Mouse (Mus musculus): Measurements from ENCODE around the gene Mmp25. TPM values are rescaled to one million over a fixed set of nuclear protein-coding genes. Genes with fewer than 3 reads are reported as not detected.
A peak's percentile ranks its signal among the peaks of the same experiment; 100 is the strongest.

Mmp25 gene
- polyA plus RNA-seq, 1 experiment from 2014 or later = 0.51 TPM

DNA sequence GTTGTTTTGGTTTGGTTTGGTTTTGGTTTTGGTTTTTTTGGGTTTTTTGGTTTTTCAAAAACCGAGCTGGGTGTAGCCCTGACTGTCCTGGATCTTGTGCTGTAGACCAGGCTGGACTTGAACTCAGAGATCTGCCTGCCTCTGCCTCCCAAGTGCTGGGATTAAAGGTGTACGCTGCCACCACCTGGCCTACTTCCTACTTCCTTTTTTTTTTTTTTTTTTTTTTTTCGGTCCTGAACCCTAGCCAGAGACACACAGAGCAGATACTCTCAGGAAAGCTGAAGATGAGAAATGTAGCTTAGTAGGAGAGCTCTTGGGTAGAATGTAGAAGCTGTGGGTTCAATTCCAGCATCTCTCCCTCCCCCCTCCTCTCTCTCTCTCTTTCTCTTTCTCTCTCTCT, 13.4 kb upstream of the Mmp25 start:
- Histone ChIP-seq H3K9ac (ENCODE audit: low read length) (no peak overlapping the region), H3K9me3 (ENCODE audit: control insufficient read depth, low read length) (no peaks in the 10 kb centered on the region), H3K4me2 (ENCODE audit: low read length) (no peak overlapping the region), H3K4me3 (ENCODE audit: low read depth, low read length) (no peak overlapping the region), H3K36me3 (ENCODE audit: control insufficient read depth, insufficient read depth, low read length) (no peaks in the 10 kb centered on the region), H3K4me1 (replicated peaks; ENCODE audit: control insufficient read depth, insufficient read depth, low read length) (no peaks in the 10 kb centered on the region), H3K27me3 (replicated peaks; ENCODE audit: control insufficient read depth, insufficient read depth, low read length) (peaks cover 33% of the 10 kb centered on the region), H3K27ac (ENCODE audit: low read depth) (no peak overlapping the region)
- DNase-seq (ENCODE audit: low spot score) (no peak), ATAC-seq (replicated peaks; ENCODE audit: low FRiP score, low TSS enrichment, low read depth) (no peak)
- 88% methylated on average over 3 of the region's 3 CpGs for WGBS

DNA sequence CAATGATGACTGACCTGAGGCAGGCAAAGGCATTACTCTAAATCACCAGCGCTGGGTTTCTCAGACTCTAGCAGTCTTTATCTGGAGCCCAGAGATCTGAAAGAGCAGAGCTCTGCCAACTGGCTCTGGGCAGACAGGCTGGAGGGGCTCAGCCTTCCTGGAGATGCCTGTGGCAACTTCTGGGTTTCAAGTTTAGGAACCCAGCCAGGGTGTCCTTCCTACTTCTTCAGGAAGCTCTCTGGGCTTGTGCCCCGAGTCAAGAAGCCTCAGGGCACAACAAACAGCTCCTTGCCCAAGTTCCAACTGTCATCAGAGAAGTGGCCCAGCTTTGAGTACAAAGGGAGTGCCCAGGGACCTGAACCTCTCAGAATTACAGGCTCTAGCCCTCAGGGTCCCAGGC, 9.3 kb upstream of the Mmp25 start:
- Histone ChIP-seq H3K4me1 (replicated peaks; ENCODE audit: control insufficient read depth, insufficient read depth, low read length) (no peaks in the 10 kb centered on the region), H3K9me3 (ENCODE audit: control insufficient read depth, low read length) (no peaks in the 10 kb centered on the region), H3K9ac (ENCODE audit: low read length) (no peak overlapping the region), H3K27ac (ENCODE audit: low read depth) (no peak overlapping the region), H3K27me3 (replicated peaks; ENCODE audit: control insufficient read depth, insufficient read depth, low read length) (peaks cover 2% of the 10 kb centered on the region; the same call in 1 of the 2 replicates), H3K4me3 (ENCODE audit: low read depth, low read length) (no peak overlapping the region), H3K4me2 (ENCODE audit: low read length) (no peak overlapping the region), H3K36me3 (ENCODE audit: control insufficient read depth, insufficient read depth, low read length) (no peaks in the 10 kb centered on the region)
- DNase-seq (ENCODE audit: low spot score) (no peak), ATAC-seq (replicated peaks; ENCODE audit: low FRiP score, low TSS enrichment, low read depth) (no peak)
- 72% methylated on average over 2 of the region's 2 CpGs for WGBS

DNA sequence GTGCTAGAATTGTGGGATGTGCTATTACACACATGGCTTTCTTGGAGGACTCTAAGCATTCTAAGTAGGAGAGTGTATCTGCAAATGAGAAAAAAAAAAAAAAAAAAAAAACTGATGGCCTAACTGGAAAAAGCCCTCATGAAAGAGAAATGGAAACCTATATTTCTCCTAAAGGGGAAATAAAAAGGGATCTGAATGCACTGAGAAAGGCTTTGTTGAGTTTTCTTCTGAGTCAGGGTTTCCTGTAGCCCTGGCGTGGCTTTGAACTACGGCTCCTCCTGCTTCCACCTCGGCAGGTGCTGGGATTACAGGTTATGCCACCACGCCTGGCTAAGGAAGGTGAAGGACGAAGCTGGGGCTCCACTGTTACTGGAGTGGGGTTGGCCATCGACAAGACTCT, 8.9 kb upstream of the Mmp25 start:
- WGBS = 53% methylated on average over 6 of the region's 6 CpGs

DNA sequence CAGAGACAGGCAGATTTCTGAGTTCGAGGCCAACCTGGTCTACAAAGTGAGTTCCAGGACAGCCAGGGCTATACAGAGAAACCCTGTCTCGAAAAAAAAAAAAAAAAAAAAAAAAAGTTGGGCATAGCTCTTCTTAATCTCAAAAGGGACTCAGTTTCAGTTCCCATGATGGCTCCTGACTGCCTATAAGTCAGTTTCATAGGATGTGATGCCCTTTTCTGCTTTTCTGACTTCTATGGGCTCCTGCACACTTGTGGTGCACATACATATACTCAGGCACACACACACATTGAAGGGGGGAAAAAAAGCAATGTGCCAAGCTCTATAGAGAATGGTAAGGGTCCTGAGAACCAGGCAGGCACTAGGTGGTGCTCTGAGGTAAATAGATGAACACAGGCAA, 8.2 kb upstream of the Mmp25 start:
- Histone ChIP-seq H3K4me2 (ENCODE audit: low read length) (no peak overlapping the region), H3K9me3 (ENCODE audit: control insufficient read depth, low read length) (no peaks in the 10 kb centered on the region), H3K27ac (ENCODE audit: low read depth) (no peak overlapping the region), H3K36me3 (ENCODE audit: control insufficient read depth, insufficient read depth, low read length) (no peaks in the 10 kb centered on the region), H3K27me3 (replicated peaks; ENCODE audit: control insufficient read depth, insufficient read depth, low read length) (no peaks in the 10 kb centered on the region), H3K9ac (ENCODE audit: low read length) (no peak overlapping the region), H3K4me1 (replicated peaks; ENCODE audit: control insufficient read depth, insufficient read depth, low read length) (no peaks in the 10 kb centered on the region), H3K4me3 (ENCODE audit: low read depth, low read length) (no peak overlapping the region)
- DNase-seq (ENCODE audit: low spot score) (no peak), ATAC-seq (replicated peaks; ENCODE audit: low FRiP score, low TSS enrichment, low read depth) (no peak)
- WGBS = 80% methylated on average over 1 of the region's 2 CpGs

More for the DNA sequence above, 8.9 kb upstream of the Mmp25 start:
- no peaks in the 10 kb centered on the region for H3K27me3 ChIP-seq (replicated peaks; ENCODE audit: control insufficient read depth, insufficient read depth, low read length)
- no peak overlapping the region for H3K9ac ChIP-seq (ENCODE audit: low read length)
- H3K36me3 ChIP-seq (ENCODE audit: control insufficient read depth, insufficient read depth, low read length) = no peaks in the 10 kb centered on the region
- no peak overlapping the region for H3K4me2 ChIP-seq (ENCODE audit: low read length)
- H3K4me1 ChIP-seq (replicated peaks; ENCODE audit: control insufficient read depth, insufficient read depth, low read length) = no peaks in the 10 kb centered on the region
- no peak overlapping the region for H3K4me3 ChIP-seq (ENCODE audit: low read depth, low read length)
- no peaks in the 10 kb centered on the region for H3K9me3 ChIP-seq (ENCODE audit: control insufficient read depth, low read length)
- ATAC-seq (replicated peaks; ENCODE audit: low FRiP score, low TSS enrichment, low read depth) (no peak), DNase-seq (ENCODE audit: low spot score) (no peak)
- H3K27ac ChIP-seq (ENCODE audit: low read depth) = no peak overlapping the region

DNA sequence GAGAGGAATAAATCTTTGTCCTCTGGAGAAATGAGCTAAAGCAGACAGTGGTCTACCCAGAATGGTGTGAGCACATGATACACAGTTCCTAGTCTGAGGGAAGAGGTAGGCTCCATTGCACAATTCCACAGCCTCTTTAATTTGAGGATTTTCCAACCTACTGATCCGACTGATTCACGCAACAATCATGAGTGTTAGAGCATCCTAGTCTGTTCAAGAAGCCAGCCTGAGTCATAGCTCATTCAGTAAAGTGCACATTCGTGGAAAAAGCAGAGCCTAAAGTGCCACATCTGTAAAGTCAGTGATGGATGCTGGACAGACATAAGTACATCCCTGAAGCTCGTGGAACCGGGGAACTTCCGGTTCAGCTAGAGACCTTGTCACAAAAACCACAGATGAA, 6.3 kb upstream of the Mmp25 start:
- H3K27ac ChIP-seq (ENCODE audit: low read depth) = no peak overlapping the region
- DNase-seq (ENCODE audit: low spot score) (no peak), ATAC-seq (replicated peaks; ENCODE audit: low FRiP score, low TSS enrichment, low read depth) (no peak)
- H3K9ac ChIP-seq (ENCODE audit: low read length) = no peak overlapping the region
- 74% methylated on average over 6 of the region's 6 CpGs for WGBS
- H3K4me3 ChIP-seq (ENCODE audit: low read depth, low read length) = no peak overlapping the region
- no peak overlapping the region for H3K4me2 ChIP-seq (ENCODE audit: low read length)
- 0 out of 2 replicates have a peak, but pooled peaks cover 3% of the 10 kb centered on the region for H3K27me3 ChIP-seq (replicated peaks; ENCODE audit: control insufficient read depth, insufficient read depth, low read length)
- H3K36me3 ChIP-seq (ENCODE audit: control insufficient read depth, insufficient read depth, low read length) = no peaks in the 10 kb centered on the region
- no peaks in the 10 kb centered on the region for H3K4me1 ChIP-seq (replicated peaks; ENCODE audit: control insufficient read depth, insufficient read depth, low read length)
- H3K9me3 ChIP-seq (ENCODE audit: control insufficient read depth, low read length) = no peaks in the 10 kb centered on the region

DNA sequence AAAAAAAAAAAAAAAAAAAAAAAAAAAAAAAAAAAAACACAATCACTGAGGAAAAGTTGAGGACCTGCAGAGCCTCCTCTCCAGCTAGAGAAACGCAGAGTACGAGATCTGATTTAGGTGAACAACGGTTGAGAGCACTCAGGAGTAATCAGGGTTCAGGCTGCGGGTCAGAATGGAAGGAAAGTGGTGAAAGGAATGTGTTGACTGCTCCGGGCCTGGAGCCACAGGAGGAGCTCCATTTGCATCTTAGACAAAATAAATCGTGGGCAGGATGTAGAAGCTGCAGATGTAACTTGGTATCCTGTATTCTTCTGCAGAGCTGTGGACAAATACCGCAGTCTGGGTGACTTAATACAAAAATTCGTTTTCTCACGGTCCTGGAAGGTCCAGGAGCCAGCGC, 817 bp upstream of the Mmp25 start:
- DNase-seq (ENCODE audit: low spot score) = no peak

DNA sequence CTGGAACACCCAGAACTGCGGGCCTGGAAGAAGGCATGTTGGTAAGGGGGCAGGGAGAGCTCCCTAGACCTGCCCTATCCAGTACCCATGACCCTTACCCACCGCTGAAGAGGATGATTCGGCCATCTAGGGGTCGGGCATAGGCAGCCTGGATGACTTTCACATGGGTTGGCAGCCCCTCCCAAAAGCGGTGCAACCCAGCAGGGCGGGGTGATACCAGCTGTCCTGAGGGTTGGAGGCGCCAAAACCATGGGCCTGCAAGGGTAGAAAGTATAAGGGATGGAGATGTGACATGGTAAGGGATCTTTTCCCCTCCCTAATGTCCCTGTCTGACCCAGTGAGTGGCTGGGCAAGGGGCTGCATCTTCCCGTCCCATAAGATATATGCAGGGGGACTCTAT, 13.8 kb downstream of the Mmp25 start:
- Histone ChIP-seq H3K27me3 (replicated peaks; ENCODE audit: control insufficient read depth, insufficient read depth, low read length) (no peaks in the 10 kb centered on the region), H3K4me3 (ENCODE audit: low read depth, low read length) (no peak overlapping the region), H3K4me1 (replicated peaks; ENCODE audit: control insufficient read depth, insufficient read depth, low read length) (0 out of 2 replicates have a peak, but pooled peaks cover 3% of the 10 kb centered on the region), H3K9me3 (ENCODE audit: control insufficient read depth, low read length) (no peaks in the 10 kb centered on the region), H3K27ac (ENCODE audit: low read depth) (no peak overlapping the region), H3K4me2 (ENCODE audit: low read length) (no peak overlapping the region), H3K9ac (ENCODE audit: low read length) (no peak overlapping the region), H3K36me3 (ENCODE audit: control insufficient read depth, insufficient read depth, low read length) (no peaks in the 10 kb centered on the region)
- ATAC-seq (replicated peaks; ENCODE audit: low FRiP score, low TSS enrichment, low read depth) = no peak
- 80% methylated on average over 8 of the region's 8 CpGs for WGBS
- no peak for DNase-seq (ENCODE audit: low spot score)

More for the DNA sequence above, 817 bp upstream of the Mmp25 start:
- no peak overlapping the region for H3K4me2 ChIP-seq (ENCODE audit: low read length)
- H3K9me3 ChIP-seq (ENCODE audit: control insufficient read depth, low read length) = no peaks in the 10 kb centered on the region
- ATAC-seq (replicated peaks; ENCODE audit: low FRiP score, low TSS enrichment, low read depth) = no peak
- peaks cover 22% of the 10 kb centered on the region for H3K27me3 ChIP-seq (replicated peaks; ENCODE audit: control insufficient read depth, insufficient read depth, low read length)
- H3K9ac ChIP-seq (ENCODE audit: low read length) = no peak overlapping the region
- no peak overlapping the region for H3K4me3 ChIP-seq (ENCODE audit: low read depth, low read length)
- H3K36me3 ChIP-seq (ENCODE audit: control insufficient read depth, insufficient read depth, low read length) = no peaks in the 10 kb centered on the region
- 37% methylated on average over 10 of the region's 10 CpGs for WGBS
- no peaks in the 10 kb centered on the region for H3K4me1 ChIP-seq (replicated peaks; ENCODE audit: control insufficient read depth, insufficient read depth, low read length)
- H3K27ac ChIP-seq (ENCODE audit: low read depth) = no peak overlapping the region

DNA sequence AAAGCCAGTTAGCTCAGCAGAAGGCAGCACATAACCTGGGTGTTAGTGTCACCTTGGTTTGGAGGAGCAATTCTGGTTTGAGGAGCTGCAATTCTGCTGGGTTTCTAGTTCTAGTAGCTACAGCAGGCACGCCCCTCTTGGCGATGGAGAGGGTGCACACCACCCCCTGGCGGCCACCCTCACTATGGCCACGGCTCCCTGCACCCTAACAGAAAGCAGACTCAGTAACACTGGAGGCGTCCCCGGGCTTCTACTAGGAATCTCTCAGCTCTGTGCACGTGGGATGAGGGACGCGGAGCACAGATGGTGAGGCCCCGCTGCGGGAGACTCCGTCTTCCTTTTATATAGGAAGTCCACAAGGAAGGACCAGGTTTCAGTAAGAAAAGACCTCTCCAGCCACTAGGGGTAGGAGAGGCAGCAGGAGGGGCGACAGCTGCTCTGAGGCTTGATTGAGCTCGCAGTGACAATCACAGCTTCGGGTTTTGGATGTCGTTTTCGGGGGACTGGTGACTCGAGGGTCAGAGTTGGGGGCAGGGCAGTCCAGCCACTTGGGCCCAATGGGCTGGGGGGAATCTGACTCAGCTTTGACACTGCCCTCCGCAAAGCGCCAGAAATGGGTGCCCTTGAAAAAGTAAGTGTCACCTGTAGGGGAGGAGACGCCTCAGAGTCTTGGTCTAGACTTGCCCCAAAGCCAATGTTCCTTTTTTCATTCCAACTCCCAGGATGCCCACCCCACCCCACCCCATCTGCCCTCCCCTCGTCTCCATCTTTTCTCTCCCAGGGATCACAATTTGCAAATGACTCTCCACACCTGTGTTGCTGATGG, 14.7 kb downstream of the Mmp25 start:
- Histone ChIP-seq H3K4me2 (ENCODE audit: low read length) (peak overlapping the region; percentile 49), H3K27ac (ENCODE audit: low read depth) (no peak overlapping the region), H3K9ac (ENCODE audit: low read length) (no peak overlapping the region), H3K27me3 (replicated peaks; ENCODE audit: control insufficient read depth, insufficient read depth, low read length) (no peaks in the 10 kb centered on the region), H3K36me3 (ENCODE audit: control insufficient read depth, insufficient read depth, low read length) (no peaks in the 10 kb centered on the region), H3K4me1 (replicated peaks; ENCODE audit: control insufficient read depth, insufficient read depth, low read length) (0 out of 2 replicates have a peak, but pooled peaks cover 3% of the 10 kb centered on the region), H3K4me3 (ENCODE audit: low read depth, low read length) (peak overlapping the region; percentile 17; the same call in 1 of the 2 replicates), H3K9me3 (ENCODE audit: control insufficient read depth, low read length) (no peaks in the 10 kb centered on the region)
- peak; percentile 80 for ATAC-seq (replicated peaks; ENCODE audit: low FRiP score, low TSS enrichment, low read depth)
- DNase-seq (ENCODE audit: low spot score) = peak; percentile 93
- 18% methylated on average over 22 of the region's 22 CpGs for WGBS

DNA sequence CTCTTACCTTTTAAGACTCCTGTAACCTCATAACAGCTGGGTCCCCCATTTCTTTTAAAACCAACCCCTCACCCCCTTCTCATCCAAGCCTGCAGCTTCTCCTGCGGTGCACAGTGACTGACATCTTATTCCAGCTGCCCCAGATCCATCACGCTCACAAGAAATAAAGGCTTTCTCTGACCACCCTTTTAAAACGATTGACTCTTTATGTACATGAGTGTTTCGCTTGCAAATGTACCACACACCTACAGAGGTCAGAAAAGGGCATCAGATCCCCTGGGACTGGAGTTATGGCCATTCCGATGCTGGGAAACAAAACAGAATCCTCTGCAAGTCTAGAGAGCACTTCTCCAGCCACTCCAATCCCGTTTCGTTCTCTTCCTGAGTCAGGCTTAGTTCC, 17.3 kb downstream of the Mmp25 start:
- 0 out of 2 replicates have a peak, but pooled peaks cover 3% of the 10 kb centered on the region for H3K4me1 ChIP-seq (replicated peaks; ENCODE audit: control insufficient read depth, insufficient read depth, low read length)
- no peak overlapping the region for H3K4me3 ChIP-seq (ENCODE audit: low read depth, low read length)
- no peak overlapping the region for H3K4me2 ChIP-seq (ENCODE audit: low read length)
- no peak for ATAC-seq (replicated peaks; ENCODE audit: low FRiP score, low TSS enrichment, low read depth)
- no peak overlapping the region for H3K9ac ChIP-seq (ENCODE audit: low read length)
- H3K27me3 ChIP-seq (replicated peaks; ENCODE audit: control insufficient read depth, insufficient read depth, low read length) = no peaks in the 10 kb centered on the region
- DNase-seq (ENCODE audit: low spot score) = no peak
- no peaks in the 10 kb centered on the region for H3K9me3 ChIP-seq (ENCODE audit: control insufficient read depth, low read length)
- H3K27ac ChIP-seq (ENCODE audit: low read depth) = no peak overlapping the region
- 32% methylated on average over 7 of the region's 7 CpGs for WGBS
- no peaks in the 10 kb centered on the region for H3K36me3 ChIP-seq (ENCODE audit: control insufficient read depth, insufficient read depth, low read length)
